Mouse (Mus musculus) bone marrow macrophage, adult 2 months (primary cell): ENCODE data around the gene Nfe2l2.

Experiments
- CTCF ChIP-seq: IDR thresholded peaks from 2 replicates; pipeline ENCODE4 v1.5.1; 2012; ENCODE audit warnings: low read depth, mild to moderate bottlenecking, low read length, moderate library complexity
- POLR2A ChIP-seq: IDR thresholded peaks from 2 replicates; pipeline ENCODE4 v1.6.1; 2012; ENCODE audit warnings: mild to moderate bottlenecking, low read depth, low read length, borderline replicate concordance

GRCm38 (mm10) chr2:75691316-75691715, 13.1 kb downstream of the Nfe2l2 start:
- TF ChIP-seq CTCF: no peak
- no peak for TF ChIP-seq POLR2A
